Mouse (Mus musculus) lung, postnatal 0 days (tissue): ENCODE data around the gene Slc26a10.

Experiments
- CTCF ChIP-seq: IDR thresholded peaks from 2 replicates; pipeline ENCODE4 v1.5.1; 2016; ENCODE audit warnings: antibody characterized with exemption, mild to moderate bottlenecking
- EP300 ChIP-seq: IDR thresholded peaks from 2 replicates; pipeline ENCODE4 v1.6.1; 2016; ENCODE audit warnings: antibody characterized with exemption, mild to moderate bottlenecking, control low read depth

- TF ChIP-seq CTCF, result no peak
- no peak for TF ChIP-seq EP300
Measured at GRCm38 (mm10) chr10:127209928-127210570, 29.6 kb upstream of the Slc26a10 start.
